Mouse (Mus musculus): ENCODE data around the gene Bach2. TPM values are rescaled to one million over a fixed set of nuclear protein-coding genes. Genes with fewer than 3 reads are reported as not detected.

Bach2 gene
- total RNA-seq, 2 experiments from 2014 or later = 16.8 to 17.9 TPM

- no peak for DNase-seq
- intact Hi-C loops (cut with DNase I) = loop anchor here (5.0 kb wide), 1 partner anchor 233 kb away; no protein-coding TSS in a partner anchor
Measured at GRCm38 (mm10) chr4:32535626-32536025, 297.0 kb downstream of the Bach2 start.

- DNase-seq = peak in 1 of 2 experiments; percentile 53
- intact Hi-C loops (cut with DNase I) = loop anchor here (5.0 kb wide), 1 partner anchor 235 kb away; no protein-coding TSS in a partner anchor
Measured at GRCm38 (mm10) chr4:32536870-32537508, 298.4 kb downstream of the Bach2 start.

GRCm38 (mm10) chr4:32538088-32538487 is 299.5 kb downstream of the Bach2 start:
- intact Hi-C loops (cut with DNase I) = loop anchor here (1.0 to 5.0 kb wide), 4 partner anchors 236 to 483 kb away; no protein-coding TSS in a partner anchor
- peak; percentile 75 to 84 for DNase-seq

GRCm38 (mm10) chr4:32538488-32538887 is 299.9 kb downstream of the Bach2 start:
- intact Hi-C loops (cut with DNase I) = loop anchor here (1.0 to 5.0 kb wide), 4 partner anchors 236 to 483 kb away; no protein-coding TSS in a partner anchor

GRCm38 (mm10) chr4:32538987-32539386 is 300.4 kb downstream of the Bach2 start:
- intact Hi-C loops (cut with DNase I) = loop anchor here (1.0 to 5.0 kb wide), 4 partner anchors 237 to 484 kb away; no protein-coding TSS in a partner anchor
- no peak for DNase-seq

More at GRCm38 (mm10) chr4:32538488-32538887, 299.9 kb downstream of the Bach2 start:
- no peak for DNase-seq

- intact Hi-C loops (cut with DNase I) = no loop called here
Measured at GRCm38 (mm10) chr4:32544821-32545545, 306.4 kb downstream of the Bach2 start.

GRCm38 (mm10) chr4:32545548-32545947 is 306.9 kb downstream of the Bach2 start:
- intact Hi-C loops (cut with DNase I) = no loop called here
- DNase-seq = no peak

More at GRCm38 (mm10) chr4:32544821-32545545, 306.4 kb downstream of the Bach2 start:
- DNase-seq = no peak

- intact Hi-C loops (cut with DNase I) = no loop called here
- DNase-seq = no peak
Measured at GRCm38 (mm10) chr4:32549150-32549549, 310.5 kb downstream of the Bach2 start.

- intact Hi-C loops (cut with DNase I) = no loop called here
- peak; percentile 21 to 44 for DNase-seq
Measured at GRCm38 (mm10) chr4:32551337-32551736, 312.7 kb downstream of the Bach2 start.

GRCm38 (mm10) chr4:32555506-32555905 is 316.9 kb downstream of the Bach2 start:
- DNase-seq = no peak
- intact Hi-C loops (cut with DNase I) = no loop called here

GRCm38 (mm10) chr4:32560246-32560645 is 321.6 kb downstream of the Bach2 start:
- peak; percentile 18 to 22 for DNase-seq

GRCm38 (mm10) chr4:32560724-32561554 is 322.3 kb downstream of the Bach2 start:
- DNase-seq = peak in 1 of 2 experiments; percentile 21

More at GRCm38 (mm10) chr4:32560246-32560645, 321.6 kb downstream of the Bach2 start:
- intact Hi-C loops (cut with DNase I) = no loop called here

GRCm38 (mm10) chr4:32561555-32562095 is 323.0 kb downstream of the Bach2 start:
- peak; percentile 58 to 69 for DNase-seq
- intact Hi-C loops (cut with DNase I) = no loop called here

More at GRCm38 (mm10) chr4:32560724-32561554, 322.3 kb downstream of the Bach2 start:
- intact Hi-C loops (cut with DNase I) = no loop called here

- intact Hi-C loops (cut with DNase I) = no loop called here
Measured at GRCm38 (mm10) chr4:32562319-32563115, 323.9 kb downstream of the Bach2 start.

GRCm38 (mm10) chr4:32564416-32564815 is 325.8 kb downstream of the Bach2 start:
- DNase-seq = no peak
- intact Hi-C loops (cut with DNase I) = no loop called here

More at GRCm38 (mm10) chr4:32562319-32563115, 323.9 kb downstream of the Bach2 start:
- DNase-seq = no peak

- no peak for DNase-seq
- intact Hi-C loops (cut with DNase I) = no loop called here
Measured at GRCm38 (mm10) chr4:32564918-32565317, 326.3 kb downstream of the Bach2 start.

GRCm38 (mm10) chr4:32569054-32569453 is 330.4 kb downstream of the Bach2 start:
- intact Hi-C loops (cut with DNase I) = no loop called here
- DNase-seq = no peak

- peak in 1 of 2 experiments; percentile 20 for DNase-seq
- intact Hi-C loops (cut with DNase I) = loop anchor here (2.0 to 5.0 kb wide), 3 partner anchors 329 to 598 kb away; no protein-coding TSS in a partner anchor
Measured at GRCm38 (mm10) chr4:32569995-32570938, 331.7 kb downstream of the Bach2 start.
